Mouse (Mus musculus) MEL (cell line): ENCODE results near the gene Rbpj. TPM values are rescaled to one million over a fixed set of nuclear protein-coding genes. Genes with fewer than 3 reads are reported as not detected.

Experiments used
- DNase-seq: peaks from one replicate; pipeline ENCODE4 v3.0.0; 2011; ENCODE audit warnings: low read depth, low spot score
- H3K27ac ChIP-seq: 2 replicates; pipeline ENCODE4 v1.5.1; 2012; ENCODE audit warnings: low read depth, mild to moderate bottlenecking, control low read depth, low read length, moderate library complexity; ENCODE audit not compliant: control insufficient read depth
- H3K27me3 ChIP-seq, 2 experiments: fragments of 150-350 bp in 1 of 2; sonication (generic) in 1 of 2; 2 replicates each; pipeline ENCODE4 v1.6.1; 2012; ENCODE audit warnings: low read length in 2 of 2, mild to moderate bottlenecking in 2 of 2, improper control_type of control experiment in 1 of 2, moderate library complexity in 1 of 2; ENCODE audit not compliant: insufficient read depth in 2 of 2, control insufficient read depth in 1 of 2
- H3K36me3 ChIP-seq, 2 experiments: 2 replicates each; pipeline ENCODE4 v1.6.1; 2012 to 2014; ENCODE audit warnings: low read length in 2 of 2, improper control_type of control experiment in 1 of 2, inconsistent platforms in 1 of 2, mild to moderate bottlenecking in 1 of 2; ENCODE audit not compliant: insufficient read depth in 2 of 2, control insufficient read depth in 1 of 2
- H3K4me1 ChIP-seq, 2 experiments: fragments of 150-350 bp in 1 of 2; sonication (generic) in 1 of 2; 2 replicates each; pipeline ENCODE4 v1.6.1; 2012; ENCODE audit warnings: low read length in 2 of 2, improper control_type of control experiment in 1 of 2, mild to moderate bottlenecking in 1 of 2; ENCODE audit not compliant: insufficient read depth in 2 of 2, control insufficient read depth in 1 of 2
- H3K4me3 ChIP-seq, 2 experiments: fragments of 150-350 bp in 1 of 2; sonication (generic) in 1 of 2; 2 replicates each; pipeline ENCODE4 v1.5.1; 2012; ENCODE audit warnings: low read depth in 2 of 2, low read length in 2 of 2, mild to moderate bottlenecking in 2 of 2, moderate library complexity in 2 of 2, control low read depth in 1 of 2, improper control_type of control experiment in 1 of 2; ENCODE audit not compliant: control insufficient read depth in 1 of 2, insufficient read depth in 1 of 2
- H3K79me2 ChIP-seq: 2 replicates; pipeline ENCODE4 v1.6.1; 2012; ENCODE audit warnings: mild to moderate bottlenecking, low read length, moderate library complexity; ENCODE audit not compliant: control insufficient read depth, poor library complexity, insufficient read depth
- H3K9ac ChIP-seq: 2 replicates; pipeline ENCODE4 v1.6.1; 2012; ENCODE audit warnings: low read depth, mild to moderate bottlenecking, control low read depth, low read length, moderate library complexity; ENCODE audit not compliant: control insufficient read depth, poor library complexity, severe bottlenecking
- H3K9me3 ChIP-seq: fragments of 150-350 bp; sonication (generic); replicated peaks from 2 replicates; pipeline ENCODE4 v1.6.1; 2012; ENCODE audit warnings: mild to moderate bottlenecking, low read length, improper control_type of control experiment, moderate library complexity; ENCODE audit not compliant: insufficient read depth
- BHLHE40 ChIP-seq: IDR thresholded peaks from 2 replicates; pipeline ENCODE4 v1.6.1; 2012; ENCODE audit warnings: low read depth, mild to moderate bottlenecking, inconsistent platforms, low read length, improper control_type of control experiment, borderline replicate concordance
- CHD1 ChIP-seq: IDR thresholded peaks from 2 replicates; pipeline ENCODE4 v1.6.1; 2012; ENCODE audit warnings: low read depth, mild to moderate bottlenecking, inconsistent platforms, low read length, improper control_type of control experiment
- CTCF ChIP-seq, 3 experiments: IDR thresholded peaks in 2 of 3; conservative IDR thresholded peaks in 1 of 3; 2 replicates each; pipeline ENCODE4 v1.5.1; 2011 to 2012; ENCODE audit warnings: low read length in 3 of 3, low read depth in 2 of 3, mild to moderate bottlenecking in 2 of 3, improper control_type of control experiment in 1 of 3, inconsistent platforms in 1 of 3, mixed read lengths in 1 of 3, moderate library complexity in 1 of 3; ENCODE audit not compliant: control insufficient read depth in 1 of 3, insufficient read depth in 1 of 3, poor library complexity in 1 of 3, severe bottlenecking in 1 of 3
- ETS1 ChIP-seq: IDR thresholded peaks from 2 replicates; pipeline ENCODE4 v1.6.1; 2012; ENCODE audit warnings: low read depth, mild to moderate bottlenecking, inconsistent platforms, low read length, improper control_type of control experiment, moderate library complexity
- GABPA ChIP-seq: IDR thresholded peaks from 2 replicates; pipeline ENCODE4 v1.6.1; 2012; ENCODE audit warnings: low read depth, mild to moderate bottlenecking, inconsistent platforms, low read length, improper control_type of control experiment, moderate library complexity
- GATA1 ChIP-seq: IDR thresholded peaks from 2 replicates; pipeline ENCODE4 v1.6.1; 2011; ENCODE audit warnings: low read depth, low read length, improper control_type of control experiment
- JUND ChIP-seq: IDR thresholded peaks from 2 replicates; pipeline ENCODE4 v1.6.1; 2011; ENCODE audit warnings: low read depth, mild to moderate bottlenecking, improper control_type of control experiment, low read length
- KAT2A ChIP-seq: conservative IDR thresholded peaks from 2 replicates; pipeline ENCODE4 v1.6.1; 2012; ENCODE audit warnings: low read depth, low read length, improper control_type of control experiment, inconsistent platforms
- MAFK ChIP-seq: IDR thresholded peaks from 2 replicates; pipeline ENCODE4 v1.6.1; 2011; ENCODE audit warnings: low read depth, mild to moderate bottlenecking, low read length, improper control_type of control experiment, borderline replicate concordance
- MAZ ChIP-seq: IDR thresholded peaks from 2 replicates; pipeline ENCODE4 v1.6.1; 2012; ENCODE audit warnings: low read depth, mild to moderate bottlenecking, inconsistent platforms, low read length, improper control_type of control experiment
- MEF2A ChIP-seq: IDR thresholded peaks from 2 replicates; pipeline ENCODE4 v1.6.1; 2014; ENCODE audit warnings: low read depth, mild to moderate bottlenecking, inconsistent platforms, low read length, improper control_type of control experiment; ENCODE audit not compliant: poor library complexity, insufficient replicate concordance, severe bottlenecking; ENCODE audit errors: extremely low read depth
- MXI1 ChIP-seq: IDR thresholded peaks from 2 replicates; pipeline ENCODE4 v1.6.1; 2011; ENCODE audit warnings: mild to moderate bottlenecking, low read depth, low read length, improper control_type of control experiment
- MYC ChIP-seq: IDR thresholded peaks from 2 replicates; pipeline ENCODE4 v1.6.1; 2011; ENCODE audit warnings: low read depth, mild to moderate bottlenecking, low read length, improper control_type of control experiment, moderate library complexity
- NRF1 ChIP-seq: IDR thresholded peaks from 2 replicates; pipeline ENCODE4 v1.6.1; 2014; ENCODE audit warnings: low read depth, mild to moderate bottlenecking, inconsistent platforms, low read length, improper control_type of control experiment, moderate library complexity; ENCODE audit not compliant: poor library complexity, insufficient read depth, severe bottlenecking
- POLR2A ChIP-seq, 2 experiments: IDR thresholded peaks; 2 replicates each; pipeline ENCODE4 v1.6.1; 2011 to 2012; ENCODE audit warnings: low read length in 2 of 2, mild to moderate bottlenecking in 2 of 2, control low read depth in 1 of 2, improper control_type of control experiment in 1 of 2, low read depth in 1 of 2, moderate library complexity in 1 of 2; ENCODE audit not compliant: control insufficient read depth in 1 of 2, insufficient read depth in 1 of 2, poor library complexity in 1 of 2
- POLR2AphosphoS5 ChIP-seq: IDR thresholded peaks from 2 replicates; pipeline ENCODE4 v1.6.1; 2012; ENCODE audit warnings: low read depth, borderline replicate concordance, mild to moderate bottlenecking, inconsistent platforms, low read length, moderate library complexity, mixed read lengths
- RAD21 ChIP-seq: IDR thresholded peaks from 2 replicates; pipeline ENCODE4 v1.6.1; 2011; ENCODE audit warnings: mild to moderate bottlenecking, low read depth, low read length, improper control_type of control experiment
- RCOR1 ChIP-seq: IDR thresholded peaks from 2 replicates; pipeline ENCODE4 v1.6.1; 2012; ENCODE audit warnings: low read depth, mild to moderate bottlenecking, inconsistent platforms, low read length, improper control_type of control experiment
- TAL1 ChIP-seq: IDR thresholded peaks from 2 replicates; pipeline ENCODE4 v1.6.1; 2012; ENCODE audit warnings: mild to moderate bottlenecking, inconsistent platforms, low read length, moderate library complexity, mixed read lengths
- USF1 ChIP-seq: IDR thresholded peaks from 2 replicates; pipeline ENCODE4 v1.6.1; 2014; ENCODE audit warnings: low read depth, mild to moderate bottlenecking, inconsistent platforms, low read length, improper control_type of control experiment, moderate library complexity
- USF2 ChIP-seq, 2 experiments: IDR thresholded peaks; 2 replicates each; pipeline ENCODE4 v1.6.1; 2011 to 2012; ENCODE audit warnings: improper control_type of control experiment in 2 of 2, low read length in 2 of 2, borderline replicate concordance in 1 of 2, inconsistent platforms in 1 of 2, low read depth in 1 of 2, mild to moderate bottlenecking in 1 of 2; ENCODE audit not compliant: insufficient read depth in 1 of 2
- ZC3H11A ChIP-seq: IDR thresholded peaks from 2 replicates; pipeline ENCODE4 v1.6.1; 2012; ENCODE audit warnings: low read depth, mild to moderate bottlenecking, inconsistent platforms, low read length, improper control_type of control experiment
- ZKSCAN1 ChIP-seq: IDR thresholded peaks from 2 replicates; pipeline ENCODE4 v1.6.1; 2012; ENCODE audit warnings: low read depth, mild to moderate bottlenecking, inconsistent platforms, low read length, improper control_type of control experiment, moderate library complexity
- polyA plus RNA-seq, 2 experiments: library from polyadenylated mRNA; stranded (reverse) in 1 of 2; unstranded in 1 of 2; fragments of >175 nt in 1 of 2; fragments of >200 nt in 1 of 2; gene quantifications; 2 replicates each; pipeline versions ENCODE4 v1.2.1 to v1.2.4; 2012; ENCODE audit warnings: low replicate concordance in 2 of 2, low read depth in 1 of 2; ENCODE audit not compliant: insufficient read length in 2 of 2, insufficient read depth in 1 of 2, missing spikeins in 1 of 2
- total RNA-seq: library from RNA; depleted of rRNA; stranded (reverse); fragments of 300-350 nt; gene quantifications from 2 replicates; pipeline ENCODE4 v1.2.3, GENCODE M21; 2012

Rbpj gene
- total and polyA plus RNA-seq, 3 experiments: 6.0 to 34.5 (median 19.1) TPM

GRCm38 (mm10) chr5:53551910-53552309, 86.0 kb downstream of the Rbpj start:
- H3K9me3 ChIP-seq: no peaks in the 10 kb centered on the region
- no peak for DNase-seq
- H3K4me3 ChIP-seq: no peak overlapping the region
- no peaks in the 10 kb centered on the region for H3K27me3 ChIP-seq
- no peaks in the 10 kb centered on the region for H3K4me1 ChIP-seq
- no peaks in the 10 kb centered on the region for H3K79me2 ChIP-seq
- H3K9ac ChIP-seq: no peak overlapping the region
- H3K27ac ChIP-seq: no peak overlapping the region
- H3K36me3 ChIP-seq: no peaks in the 10 kb centered on the region
- TF ChIP-seq RCOR1 (no peak), JUND (no peak), MYC (no peak), ETS1 (no peak), POLR2AphosphoS5 (no peak), GABPA (no peak), NRF1 (no peak), CHD1 (no peak), USF1 (no peak), USF2 (IDR thresholded peaks at IDR 0.05; ENCODE audit: borderline replicate concordance in 1 of 2, insufficient read depth in 1 of 2, low read depth in 1 of 2, low read length in 2 of 2) (no peak), ZKSCAN1 (no peak), MEF2A (no peak), GATA1 (no peak), RAD21 (no peak), BHLHE40 (no peak), MXI1 (no peak), MAFK (no peak), POLR2A (IDR thresholded peaks at IDR 0.05; ENCODE audit: control insufficient read depth in 1 of 2, insufficient read depth in 1 of 2, low read depth in 1 of 2, low read length in 2 of 2, poor library complexity in 1 of 2) (no peak)

- no peak overlapping the region for H3K9ac ChIP-seq
- no peak overlapping the region for H3K27ac ChIP-seq
- H3K27me3 ChIP-seq: no peaks in the 10 kb centered on the region
- no peaks in the 10 kb centered on the region for H3K9me3 ChIP-seq
- H3K4me1 ChIP-seq: no peaks in the 10 kb centered on the region
- no peaks in the 10 kb centered on the region for H3K79me2 ChIP-seq
- TF ChIP-seq ETS1 (no peak), USF2 (IDR thresholded peaks at IDR 0.05; ENCODE audit: borderline replicate concordance in 1 of 2, insufficient read depth in 1 of 2, low read depth in 1 of 2, low read length in 2 of 2) (no peak), JUND (no peak), MYC (no peak), KAT2A (no peak), MAZ (no peak), CTCF (IDR thresholded peaks at IDR 0.05 in 2 of 3, conservative IDR thresholded peaks at IDR 0.05 in 1 of 3; ENCODE audit: control insufficient read depth in 1 of 3, insufficient read depth in 1 of 3, low read depth in 2 of 3, low read length in 3 of 3, poor library complexity in 1 of 3, severe bottlenecking in 1 of 3) (no peak), MXI1 (no peak), TAL1 (no peak), ZC3H11A (no peak)
- no peak for DNase-seq
- H3K4me3 ChIP-seq: no peak overlapping the region
- no peaks in the 10 kb centered on the region for H3K36me3 ChIP-seq
These were observed 87.3 kb downstream of the Rbpj start for GRCm38 (mm10) chr5:53553281-53553680.
